Mouse (Mus musculus) adipose tissue, adult 10 weeks (tissue): Measurements from ENCODE around the gene Actg1. TPM values are rescaled to one million over a fixed set of nuclear protein-coding genes. Genes with fewer than 3 reads are reported as not detected.

Source experiments
- polyA plus RNA-seq: library from polyadenylated mRNA; stranded (reverse); fragments of 350-450 nt; fragmentation: Illumina TruSeq; extraction: RNeasy Lipid Tissue Mini Kit (QIAGEN cat#74804); gene quantifications from one replicate; pipeline ENCODE4 v1.2.3, GENCODE M21; 2014; ENCODE audit warnings: low read depth, low replicate concordance

The Actg1 gene
- polyA plus RNA-seq, result 1,201 TPM

DNA sequence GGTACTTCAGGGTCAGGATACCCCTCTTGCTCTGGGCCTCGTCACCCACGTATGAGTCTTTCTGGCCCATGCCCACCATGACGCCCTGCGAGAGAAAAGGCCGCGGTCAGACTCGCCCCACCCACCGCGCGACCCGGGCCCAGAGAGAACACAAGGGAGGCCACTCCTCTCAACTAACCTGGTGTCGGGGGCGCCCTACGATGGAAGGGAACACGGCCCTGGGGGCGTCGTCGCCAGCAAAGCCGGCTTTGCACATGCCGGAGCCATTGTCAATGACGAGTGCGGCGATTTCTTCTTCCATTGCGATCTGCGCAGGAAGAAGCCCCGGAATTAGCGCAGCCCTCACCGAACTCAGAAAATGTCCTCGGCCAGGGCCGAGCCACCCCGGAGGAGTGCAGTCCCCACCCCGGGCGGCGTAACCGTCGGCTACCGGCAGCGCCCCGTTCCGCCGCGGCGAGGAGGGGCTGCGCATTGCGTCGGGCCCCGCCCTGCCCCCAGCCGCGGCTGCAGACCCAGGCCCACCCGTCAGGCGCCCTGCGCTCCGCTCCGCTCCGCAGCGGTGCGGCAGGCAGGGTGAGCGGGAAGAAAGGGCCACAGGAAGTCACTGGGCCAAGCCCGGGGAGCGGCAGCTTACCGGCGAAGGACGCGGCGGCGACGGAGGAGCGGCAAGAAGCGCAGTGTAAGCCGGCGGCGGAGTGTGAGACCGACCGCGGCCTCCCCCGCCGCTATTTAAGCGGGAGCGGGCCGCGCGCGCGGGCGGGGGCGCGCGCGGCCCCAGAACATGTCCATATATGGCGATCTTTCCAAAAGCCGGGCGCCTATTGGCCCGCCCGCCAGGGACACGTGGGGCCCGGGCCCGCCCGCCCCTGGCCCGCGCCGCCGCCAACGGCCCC, at the start of gene Actg1:
Actg1 (minus strand) TSS at position 752 of the 893 bp plus-strand sequence.

DNA sequence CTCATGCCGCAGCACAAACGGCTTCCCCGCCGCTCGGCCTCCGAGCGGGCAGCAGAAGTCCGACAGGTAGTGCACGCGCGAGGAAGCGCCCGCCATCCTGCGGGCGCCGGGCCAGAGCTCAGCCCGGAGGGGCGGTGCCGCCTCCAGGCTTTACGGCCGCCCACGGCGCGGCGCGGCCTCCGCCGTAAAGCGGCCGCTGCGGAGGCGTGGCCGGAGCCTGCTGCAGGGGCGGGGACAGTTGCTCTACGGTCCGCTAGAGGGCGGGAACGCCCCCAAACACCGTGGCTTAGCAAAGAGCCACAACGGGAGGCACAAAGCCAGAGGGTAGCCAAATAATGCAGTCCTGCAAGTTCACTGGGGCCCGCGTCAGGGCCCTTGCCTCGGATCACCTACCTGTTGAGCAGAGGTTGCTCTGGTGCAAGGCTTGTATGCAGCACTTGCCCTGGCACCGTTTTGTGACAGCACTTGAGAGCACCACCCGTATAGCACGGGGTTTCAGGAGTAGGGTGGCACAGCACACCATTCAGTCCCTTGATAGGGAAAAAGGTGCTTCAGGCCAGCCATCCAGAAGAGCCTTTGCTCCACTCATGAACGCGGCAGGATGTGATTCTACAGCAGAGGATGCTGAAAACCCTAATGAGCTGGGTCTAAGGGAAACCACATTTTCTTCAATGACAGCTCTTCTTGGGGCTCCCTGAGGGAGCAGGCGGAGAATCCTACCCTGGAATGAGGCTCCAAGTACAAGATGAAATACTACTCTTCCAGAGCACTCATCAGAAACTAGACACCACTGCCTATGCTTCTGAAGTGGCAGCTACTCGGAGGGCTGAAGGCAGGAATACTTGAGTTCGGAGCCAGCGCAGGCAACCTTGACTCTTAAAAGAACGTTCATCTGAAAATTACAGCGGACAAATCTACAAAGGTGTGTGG, 30.5 kb upstream of the Actg1 start, which contains the start of gene Faap100:
Faap100 (minus strand) TSS at position 154 of the 930 bp plus-strand sequence.

DNA sequence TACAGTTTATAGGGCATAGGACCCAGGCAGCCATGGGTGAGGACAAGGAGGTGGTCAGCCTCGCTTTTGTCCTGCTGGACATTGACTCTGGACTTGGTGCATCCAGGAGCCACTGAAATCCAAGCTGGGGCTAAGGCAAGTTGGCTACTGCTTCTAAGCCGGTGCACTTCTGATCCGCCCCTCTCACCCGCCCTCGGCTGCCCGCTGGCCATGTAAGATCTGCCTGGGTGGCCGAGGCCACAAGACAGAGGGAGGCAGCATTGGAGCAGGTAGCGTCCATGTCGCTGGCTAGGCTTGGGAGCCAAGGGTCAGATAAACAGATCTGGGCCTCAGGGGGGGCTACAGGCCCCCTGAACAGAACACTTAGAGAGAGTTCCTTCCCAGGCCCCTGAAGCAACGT, 13.0 kb upstream of the Actg1 start, which contains the start of gene Fscn2:
Fscn2 (plus strand) TSS at position 240 of the 400 bp plus-strand sequence.

Other genes with a start within 250 kb of the Actg1 start
- gene Tepsin, start 249.8 kb downstream of the Actg1 start, polyA plus RNA-seq, result 14.0 TPM
- 39.2 TPM for gene Ndufaf8, start 249.6 kb downstream of the Actg1 start, polyA plus RNA-seq
- gene Slc38a10, start 197.2 kb downstream of the Actg1 start, polyA plus RNA-seq, result 87.4 TPM
- 10.2 TPM for gene Bahcc1, start 115.6 kb downstream of the Actg1 start, polyA plus RNA-seq
- 0.92 TPM for gene Fscn2, start 13.0 kb upstream of the Actg1 start, polyA plus RNA-seq
- gene Faap100, start 30.2 kb upstream of the Actg1 start, polyA plus RNA-seq, result 9.8 TPM
- gene Nploc4, start 89.2 kb upstream of the Actg1 start, polyA plus RNA-seq, result 50.3 TPM
- not detected for gene Tspan10, start 94.1 kb upstream of the Actg1 start, polyA plus RNA-seq
- 0.65 TPM for gene Pde6g, start 105.0 kb upstream of the Actg1 start, polyA plus RNA-seq
- 20.5 TPM for gene Oxld1, start 109.5 kb upstream of the Actg1 start, polyA plus RNA-seq
- 18.3 TPM for gene Ccdc137, start 109.6 kb upstream of the Actg1 start, polyA plus RNA-seq
- gene Arl16, start 119.1 kb upstream of the Actg1 start, polyA plus RNA-seq, result 23.1 TPM
- 58.6 TPM for gene Mrpl12, start 136.1 kb upstream of the Actg1 start, polyA plus RNA-seq
- 127 TPM for gene Slc25a10, start 143.3 kb upstream of the Actg1 start, polyA plus RNA-seq
- gene Gcgr, start 182.2 kb upstream of the Actg1 start, polyA plus RNA-seq, result 0.86 TPM
- gene Mcrip1, start 201.2 kb upstream of the Actg1 start, polyA plus RNA-seq, result 110 TPM
- gene Ppp1r27, start 202.6 kb upstream of the Actg1 start, polyA plus RNA-seq, result not detected
- gene P4hb, start 224.7 kb upstream of the Actg1 start, polyA plus RNA-seq, result 519 TPM
- gene Arhgdia, start 233.1 kb upstream of the Actg1 start, polyA plus RNA-seq, result 356 TPM
- 39.4 TPM for gene Alyref, start 249.8 kb upstream of the Actg1 start, polyA plus RNA-seq
- gene Anapc11, start 249.9 kb upstream of the Actg1 start, polyA plus RNA-seq, result 47.3 TPM